Mouse (Mus musculus) neural tube, embryonic 10.5 days (tissue): ENCODE results near the gene Atp6ap1l.
"Not testable (repeated sequence)": the region's sequence is repeated elsewhere in the genome, so short reads cannot be mapped to it uniquely, and the experiment has no call there.

Experiments
- DNase-seq: peaks from one replicate; pipeline ENCODE4 v3.0.0-alpha.2; 2017; ENCODE audit warnings: low spot score; ENCODE audit errors: extremely low spot score

The Atp6ap1l gene

DNA sequence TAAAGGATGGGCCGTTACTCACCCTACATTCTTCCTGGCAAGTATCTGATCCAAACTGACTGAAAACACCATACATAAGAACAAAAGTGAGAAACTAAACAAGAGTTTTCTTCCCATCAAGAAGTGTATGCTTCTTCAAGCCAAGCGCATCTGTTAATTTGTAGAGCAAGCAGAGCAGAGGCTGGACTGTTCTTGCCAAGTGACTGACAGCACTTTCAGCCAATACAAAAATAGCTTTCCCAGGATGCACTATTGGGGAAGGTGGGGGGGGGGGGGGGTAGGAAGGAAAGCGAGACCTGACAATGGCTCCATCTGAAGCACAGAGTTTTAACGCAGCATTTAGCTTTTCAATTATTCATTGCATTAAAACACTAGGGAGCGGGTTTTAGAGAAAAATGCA, at the start of gene Atp6ap1l:
Atp6ap1l (minus strand) TSS at position 180 of the 400 bp plus-strand sequence.
- no peak for DNase-seq

DNA sequence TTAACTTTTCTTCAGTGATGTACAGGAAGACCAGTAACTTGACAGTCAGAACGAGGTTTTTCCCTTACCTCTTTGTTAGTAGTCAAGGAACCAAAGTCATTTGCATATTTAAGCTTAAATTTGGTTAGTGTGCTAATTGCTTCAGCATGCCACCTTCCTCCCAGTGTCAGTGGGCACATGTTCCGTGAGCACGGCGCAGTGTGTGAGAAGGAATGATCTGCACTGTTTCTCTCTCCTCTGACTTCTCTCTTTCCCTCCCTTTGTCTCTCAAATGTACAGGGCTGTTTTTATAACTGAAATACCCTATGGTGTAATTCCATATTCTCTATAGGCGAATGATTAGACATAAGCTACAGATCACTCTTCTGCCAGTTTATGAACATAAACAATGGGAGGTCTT, 34.4 kb upstream of the Atp6ap1l start:
- no peak for DNase-seq

DNA sequence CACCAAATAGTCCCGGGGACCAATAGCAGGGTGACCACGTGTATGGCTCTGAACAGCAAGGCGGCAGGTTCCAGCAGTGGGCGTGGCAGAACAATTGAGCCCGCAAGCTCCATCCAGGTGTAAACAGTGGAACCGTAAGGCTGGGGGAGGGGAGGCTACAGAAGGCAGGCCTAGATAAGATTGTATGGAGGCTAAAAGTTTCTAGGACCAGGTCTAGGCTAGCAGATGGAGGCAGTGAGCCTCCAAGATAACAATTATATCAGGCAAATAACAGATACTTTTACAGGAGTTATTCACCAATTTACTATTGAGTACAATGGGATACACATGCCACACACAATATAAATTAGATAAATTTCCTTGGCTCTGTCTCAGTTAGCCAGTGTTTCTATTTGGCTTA, 34.0 kb upstream of the Atp6ap1l start:
- no peak for DNase-seq

DNA sequence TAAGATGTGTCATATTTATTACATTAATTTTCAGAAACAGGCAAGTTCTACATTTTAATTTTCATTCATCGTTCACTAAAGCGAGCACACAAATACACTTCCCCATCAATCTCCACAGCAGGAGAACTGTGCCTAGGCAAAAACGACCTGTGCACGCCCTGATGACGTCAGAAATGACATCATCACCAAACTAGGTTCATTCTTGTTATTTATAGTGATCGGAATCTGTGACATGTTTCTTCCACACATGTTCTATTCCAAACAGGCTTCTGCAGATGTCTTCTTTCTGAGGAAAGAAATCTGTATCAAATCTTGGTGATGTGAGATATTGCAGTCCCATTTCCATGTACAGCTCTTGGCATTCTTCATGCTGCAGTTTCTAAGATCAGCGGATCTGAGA, 30.7 kb upstream of the Atp6ap1l start:
- DNase-seq: no peak

DNA sequence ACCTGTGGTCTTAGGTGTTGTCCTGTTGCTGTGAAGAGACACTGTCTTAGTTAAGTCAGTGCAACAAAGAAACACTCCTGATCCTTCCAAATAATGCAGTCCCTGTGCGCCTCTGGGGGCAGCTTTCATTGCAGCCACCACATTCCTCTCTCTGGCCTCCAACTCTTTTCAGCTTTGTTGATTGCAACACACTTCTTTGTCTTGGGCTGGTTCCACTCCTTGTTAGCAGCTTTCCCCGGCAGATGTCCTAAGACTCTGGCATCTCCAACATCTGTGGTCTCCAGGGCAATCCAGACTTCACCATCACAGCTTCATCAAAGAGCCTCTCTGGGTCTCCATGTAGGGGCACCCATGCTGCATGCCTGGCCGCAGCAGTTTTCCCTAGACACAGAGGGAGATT, 28.1 kb upstream of the Atp6ap1l start:
- no peak for DNase-seq

DNA sequence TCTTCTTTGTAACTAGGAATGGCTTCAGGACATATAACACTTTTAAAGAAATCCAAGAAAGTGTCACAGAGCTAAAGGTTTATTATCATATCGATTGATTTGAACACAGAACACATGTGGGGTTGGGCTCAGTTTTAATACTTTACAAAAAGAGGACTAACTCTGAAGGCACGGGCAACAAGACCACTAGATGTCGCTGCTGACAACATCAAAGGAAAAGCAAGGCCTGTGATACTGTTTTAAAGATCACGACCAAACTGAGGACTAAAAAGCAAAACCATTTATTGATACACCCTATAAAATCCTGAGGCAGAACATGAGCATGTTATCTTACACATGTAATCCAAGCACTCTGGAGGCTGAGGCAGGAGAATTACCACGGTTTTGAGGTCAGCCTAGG, 24.7 kb upstream of the Atp6ap1l start:
- DNase-seq: peak; percentile 56

DNA sequence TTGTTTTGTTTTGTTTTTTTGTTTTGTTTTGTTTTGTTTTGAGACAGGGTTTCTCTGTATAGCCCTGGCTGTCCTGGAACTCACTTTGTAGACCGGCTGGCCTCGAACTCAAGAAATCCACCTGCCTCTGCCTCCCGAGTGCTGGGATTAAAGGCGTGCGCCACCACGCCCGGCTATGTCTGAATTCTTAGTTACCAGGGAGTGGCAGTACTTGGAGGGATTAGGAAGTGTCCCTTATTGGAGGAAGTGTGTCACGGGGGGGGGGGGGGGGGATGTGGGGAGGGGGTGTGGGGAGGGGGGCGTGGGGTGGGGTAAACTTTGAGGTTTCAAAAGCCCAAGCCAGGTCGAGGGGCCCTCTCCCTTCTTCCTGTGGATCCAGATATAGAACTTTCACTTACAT, 23.1 kb upstream of the Atp6ap1l start:
- DNase-seq: not testable (repeated sequence)

DNA sequence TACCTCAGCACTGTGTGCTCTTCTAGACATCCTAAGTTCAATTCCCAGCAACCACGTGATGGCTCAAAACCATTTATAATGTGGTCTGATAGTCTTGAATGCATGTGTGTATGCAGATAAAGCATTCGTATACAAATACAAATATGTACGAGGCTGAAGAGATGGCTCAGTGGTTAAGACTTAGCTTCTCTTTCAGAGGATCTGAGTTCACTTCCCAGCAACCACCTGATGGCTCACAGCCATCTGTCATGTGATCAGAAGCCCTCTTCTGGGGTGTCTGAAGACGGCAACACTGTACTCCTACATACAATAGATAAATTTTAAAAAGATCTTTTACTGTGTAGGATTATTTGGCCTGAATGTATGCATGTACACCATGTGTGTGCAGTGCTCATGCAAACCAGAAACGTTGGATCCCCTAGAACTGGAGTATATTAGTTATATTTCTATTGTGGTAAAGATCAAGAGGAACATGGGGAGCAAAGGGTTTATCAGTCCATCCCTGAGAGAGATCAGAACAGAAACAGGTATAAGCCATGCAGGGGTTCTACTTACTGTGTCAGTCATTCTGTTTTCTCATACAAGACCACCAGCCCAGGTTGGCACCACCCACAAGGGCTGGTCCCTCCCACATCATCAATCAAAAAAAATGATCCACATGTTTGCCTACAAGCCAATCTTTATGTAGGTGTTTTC, 21.9 kb upstream of the Atp6ap1l start:
- no peak for DNase-seq

DNA sequence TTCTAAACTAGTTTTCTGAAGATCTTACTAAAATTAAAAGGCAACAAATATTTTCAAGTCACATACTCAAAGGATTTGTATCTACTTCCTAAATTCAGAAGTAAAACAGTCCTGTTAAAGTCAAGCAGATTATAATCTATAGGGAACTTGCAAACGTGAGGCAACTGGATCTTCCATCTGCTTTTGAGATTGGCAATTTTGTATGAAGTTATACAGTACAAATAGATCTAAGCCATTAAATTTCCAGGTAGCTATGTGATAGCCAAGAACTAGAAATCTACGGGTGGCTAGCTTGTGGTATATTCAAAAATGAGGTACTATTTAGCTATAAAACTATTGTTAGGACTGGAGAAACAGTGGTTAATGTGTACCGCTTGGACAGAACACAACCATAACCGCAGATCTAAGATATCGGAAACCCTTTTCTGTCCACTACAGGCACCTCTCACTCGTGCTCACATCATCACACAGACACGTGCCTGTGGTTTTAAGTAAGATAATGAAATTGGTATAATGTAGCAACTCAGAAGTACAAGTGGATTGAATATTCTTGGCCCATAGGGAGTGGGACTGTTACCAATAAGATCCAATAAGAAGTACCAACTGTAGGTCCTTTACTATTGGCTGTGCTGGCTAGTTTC, 21.1 kb upstream of the Atp6ap1l start:
- DNase-seq: no peak

DNA sequence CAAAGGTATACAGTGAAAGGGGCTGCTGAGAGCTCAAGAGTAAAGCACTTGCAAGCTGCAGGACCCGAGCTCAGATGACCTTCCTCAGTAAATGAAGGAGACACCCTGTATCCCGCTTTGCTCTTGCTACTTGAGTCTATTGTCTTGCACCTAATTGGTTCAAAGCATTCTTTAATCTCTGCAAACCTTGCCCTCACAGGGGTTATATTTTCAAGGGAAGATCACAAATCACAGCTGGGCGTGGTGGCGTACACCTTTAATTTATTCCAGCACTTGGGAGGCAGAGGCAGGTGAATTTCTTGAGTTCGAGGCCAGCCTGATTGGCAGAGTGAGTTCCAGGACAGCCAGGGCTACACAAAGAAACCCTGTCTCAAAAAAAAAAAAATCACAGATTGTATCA, 20.0 kb upstream of the Atp6ap1l start:
- DNase-seq: no peak

DNA sequence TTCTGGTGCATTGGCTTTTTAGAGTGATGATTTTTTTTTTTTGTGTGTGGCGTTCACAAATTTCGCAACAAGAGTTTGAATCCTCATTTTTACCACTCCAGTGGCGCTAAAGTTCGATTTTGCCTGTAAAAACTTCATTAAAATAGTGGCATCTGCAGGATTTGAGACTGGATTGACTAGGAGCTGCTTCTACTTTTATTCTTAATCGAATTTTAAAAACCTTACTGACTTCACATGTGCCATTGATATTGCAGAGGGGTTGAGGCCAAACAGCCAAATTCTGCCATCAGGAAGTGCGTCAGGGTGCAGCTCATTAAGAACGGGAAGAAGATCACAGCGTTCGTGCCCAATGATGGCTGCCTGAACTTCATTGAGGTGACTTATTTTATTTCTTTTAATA, 18.9 kb upstream of the Atp6ap1l start:
- no peak for DNase-seq

DNA sequence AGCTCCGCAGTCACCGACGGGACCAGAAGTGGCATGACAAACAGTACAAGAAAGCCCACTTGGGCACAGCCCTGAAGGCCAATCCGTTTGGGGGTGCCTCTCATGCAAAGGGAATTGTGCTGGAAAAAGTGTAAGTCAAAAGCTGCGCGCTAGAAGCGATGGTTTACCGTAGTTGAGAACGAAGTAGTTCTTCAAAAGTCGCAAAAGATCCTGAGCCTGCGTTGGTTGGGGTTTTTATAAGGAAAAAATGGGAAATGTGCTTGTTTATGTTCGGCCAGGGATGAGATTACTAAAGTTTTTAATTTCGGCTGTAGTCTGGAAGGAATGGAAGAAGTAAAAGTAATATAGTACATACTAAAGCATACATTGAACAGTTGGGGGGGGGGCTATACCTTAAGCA, 18.5 kb upstream of the Atp6ap1l start:
- DNase-seq: not testable (repeated sequence)

DNA sequence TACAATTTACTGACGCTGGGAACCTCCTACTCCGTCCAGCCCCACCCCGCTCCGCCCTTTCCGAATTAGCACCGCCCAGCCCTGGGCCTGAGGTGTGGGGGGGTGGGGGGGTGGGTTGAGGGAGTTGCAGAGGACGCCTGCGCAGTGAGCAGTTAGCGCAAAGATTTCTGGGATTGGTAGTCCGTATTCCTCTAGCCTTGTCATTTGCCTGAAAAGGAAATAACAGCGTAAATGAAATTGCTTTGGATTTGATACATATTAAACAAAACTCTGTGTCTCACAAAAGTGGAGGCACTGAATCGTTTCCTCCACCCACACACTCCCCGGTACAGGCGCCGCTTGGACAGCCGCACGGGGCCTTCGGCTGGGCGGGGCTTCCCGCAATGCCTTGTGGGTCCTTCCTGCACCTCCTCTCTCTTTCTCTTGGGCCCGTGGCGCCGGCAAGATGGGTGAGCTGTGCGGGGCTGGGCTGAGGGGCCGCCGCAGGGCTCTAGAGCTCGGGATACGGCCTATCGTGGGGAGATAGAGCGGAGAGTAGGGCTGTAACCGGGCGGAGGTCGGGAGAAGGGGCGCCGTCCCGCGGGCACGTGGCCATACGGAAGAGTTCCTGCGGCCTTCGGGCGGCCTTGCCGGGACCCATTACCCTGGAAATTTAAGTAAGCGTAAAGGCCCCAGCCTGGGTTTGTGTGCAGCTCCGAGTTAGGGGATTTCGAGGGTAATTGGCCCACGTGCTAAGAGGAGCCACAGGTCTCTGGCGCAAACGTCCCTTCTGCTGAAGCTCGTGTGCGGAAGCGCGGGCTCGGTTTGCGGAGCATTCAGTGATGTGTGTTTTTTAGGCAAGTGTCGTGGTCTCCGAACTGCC, 17.8 kb upstream of the Atp6ap1l start, which contains the start of gene Rps23:
Rps23 (plus strand) TSS at position 208 of the 862 bp plus-strand sequence.
- DNase-seq: peak; percentile 95

DNA sequence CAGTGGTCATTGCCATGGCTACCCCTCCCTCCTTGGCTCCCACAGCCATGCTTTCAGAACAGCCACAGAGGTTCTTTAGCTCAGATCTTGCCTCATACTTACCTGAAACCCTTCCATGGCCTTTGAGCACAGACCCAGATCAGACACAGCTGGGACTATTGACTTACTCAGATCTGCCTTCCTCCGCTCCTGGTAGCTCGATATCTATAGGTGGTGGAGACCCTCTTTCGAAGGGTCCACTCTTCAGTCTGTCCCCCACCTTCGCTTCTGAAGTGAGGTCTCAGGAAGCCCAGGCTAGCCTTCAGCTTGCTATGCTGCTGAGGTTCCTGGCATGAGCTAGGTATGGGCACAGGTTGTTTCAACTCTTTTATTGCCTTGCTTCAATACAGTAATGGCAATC, 9.6 kb upstream of the Atp6ap1l start:
- no peak for DNase-seq

DNA sequence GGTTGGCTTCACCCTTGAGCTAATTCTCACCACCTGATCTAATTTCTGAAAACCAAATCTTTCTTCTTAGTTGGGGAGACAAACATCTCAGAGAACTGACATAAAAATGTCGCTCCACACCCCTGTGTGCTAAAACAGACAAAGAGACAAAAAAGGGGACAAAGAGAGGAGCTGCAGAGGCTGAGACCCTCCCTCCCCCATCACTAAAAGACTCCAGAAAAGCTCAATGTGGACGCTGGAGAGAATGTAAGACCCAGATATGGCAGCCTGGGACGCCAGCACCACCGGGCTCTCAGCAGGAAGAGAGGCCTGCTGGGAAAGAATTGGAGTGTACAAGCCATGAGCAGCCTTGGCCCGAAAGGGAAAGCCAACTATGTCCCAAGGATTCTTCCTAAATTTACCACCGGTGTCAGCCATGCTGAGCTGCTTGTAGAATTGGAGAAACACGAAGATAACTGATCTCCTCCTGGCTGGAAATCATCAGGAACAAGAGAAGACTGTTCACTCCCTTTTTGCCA, 8.6 kb upstream of the Atp6ap1l start:
- DNase-seq: no peak

DNA sequence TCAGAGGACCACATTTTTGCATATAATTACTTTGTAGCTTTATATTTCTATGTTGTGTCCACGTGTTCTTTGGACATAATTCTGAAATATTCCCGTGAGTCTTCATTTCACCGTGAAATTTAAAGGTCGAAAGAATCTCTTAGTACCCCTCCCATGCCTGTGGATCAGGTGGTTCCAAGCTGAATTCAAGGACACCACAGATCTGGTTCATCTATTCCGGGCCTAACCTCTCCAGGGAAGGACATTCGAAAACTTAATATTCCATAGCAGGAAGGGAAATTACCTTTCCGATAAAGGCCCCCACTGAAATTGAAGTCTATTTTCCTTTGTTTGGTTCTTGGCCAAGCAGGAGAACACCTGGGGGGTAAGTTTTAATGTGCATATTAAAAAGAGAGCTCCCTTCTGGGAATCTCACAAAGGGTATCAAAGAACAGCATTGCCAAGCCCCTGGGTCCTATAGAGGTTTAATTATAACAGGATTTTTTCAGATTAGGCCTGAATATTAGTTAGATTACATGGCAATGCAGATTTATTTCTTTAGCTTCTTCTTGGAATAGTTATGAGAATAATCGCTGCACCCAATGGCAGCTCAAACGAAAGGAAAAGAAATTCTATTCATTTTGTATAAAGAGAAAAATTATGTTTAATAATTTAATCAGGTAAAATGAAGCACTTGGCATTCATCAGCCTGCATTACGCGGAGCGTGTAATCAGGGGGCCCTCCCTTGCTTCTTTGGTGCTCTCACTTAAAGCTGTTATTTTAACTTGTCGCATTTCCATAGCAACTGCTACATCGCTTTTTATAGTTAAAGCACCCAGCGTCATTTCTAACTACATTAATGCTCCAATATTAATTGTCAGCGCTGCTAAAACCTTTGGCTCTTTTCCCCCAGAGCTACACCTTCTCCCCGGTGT, 7.9 kb upstream of the Atp6ap1l start:
- no peak for DNase-seq

DNA sequence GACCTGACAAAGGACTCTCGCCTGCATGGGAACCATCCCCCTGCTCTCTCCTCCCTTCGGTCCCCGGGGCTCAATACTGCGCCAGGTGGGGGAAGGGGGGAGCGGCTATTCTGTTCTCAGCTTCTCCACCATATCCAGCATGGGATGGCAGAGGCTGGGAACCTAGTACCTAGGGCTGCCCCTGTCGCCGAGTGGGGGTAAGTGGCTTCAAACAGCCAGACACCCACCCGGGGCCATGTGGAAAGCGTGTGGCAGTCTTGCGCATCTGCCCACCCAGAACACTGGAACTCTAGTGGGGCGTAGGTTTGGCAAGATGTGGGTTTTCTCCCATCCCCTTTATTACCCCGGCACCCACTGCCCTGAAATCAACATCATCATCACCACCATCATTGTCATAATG, 2.2 kb upstream of the Atp6ap1l start:
- no peak for DNase-seq

DNA sequence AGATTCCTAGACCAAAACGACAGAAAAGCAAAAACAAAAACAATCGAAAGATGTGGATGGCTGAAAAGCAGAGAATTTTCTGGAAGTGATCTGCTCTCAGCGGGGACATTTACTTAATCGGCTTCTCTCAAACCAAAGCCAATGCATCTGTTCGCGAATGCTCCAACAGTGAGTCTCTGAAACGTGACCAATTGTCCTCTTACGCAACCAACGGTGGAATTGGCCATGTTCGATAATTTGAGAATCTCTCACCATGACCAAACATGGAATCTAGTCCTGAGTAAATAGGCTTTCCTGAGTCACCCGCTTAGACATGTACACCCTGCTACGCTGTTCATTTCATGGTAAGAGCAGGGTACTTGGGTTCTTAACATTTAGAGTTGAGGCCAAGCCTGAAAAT, 8.3 kb downstream of the Atp6ap1l start:
- no peak for DNase-seq

DNA sequence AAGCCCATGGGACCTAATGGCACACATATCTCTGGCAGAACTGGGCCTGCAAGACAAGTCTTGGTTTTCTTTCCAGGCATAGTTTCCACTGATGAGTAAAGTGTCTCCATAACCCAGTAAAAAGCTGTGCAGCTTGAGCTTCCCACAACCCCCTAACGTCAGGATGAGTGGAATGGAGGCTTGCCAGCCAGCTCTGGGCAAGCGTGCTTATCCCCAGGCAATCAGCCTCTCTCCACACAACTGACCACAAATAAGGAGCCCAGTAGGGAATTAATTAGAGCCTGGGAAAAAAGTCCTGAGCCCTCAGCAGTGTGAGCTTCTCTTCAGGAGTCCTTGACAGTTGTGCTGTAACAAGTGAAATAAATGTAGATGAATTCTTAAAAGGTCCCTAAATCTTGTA, 9.1 kb downstream of the Atp6ap1l start:
- no peak for DNase-seq

DNA sequence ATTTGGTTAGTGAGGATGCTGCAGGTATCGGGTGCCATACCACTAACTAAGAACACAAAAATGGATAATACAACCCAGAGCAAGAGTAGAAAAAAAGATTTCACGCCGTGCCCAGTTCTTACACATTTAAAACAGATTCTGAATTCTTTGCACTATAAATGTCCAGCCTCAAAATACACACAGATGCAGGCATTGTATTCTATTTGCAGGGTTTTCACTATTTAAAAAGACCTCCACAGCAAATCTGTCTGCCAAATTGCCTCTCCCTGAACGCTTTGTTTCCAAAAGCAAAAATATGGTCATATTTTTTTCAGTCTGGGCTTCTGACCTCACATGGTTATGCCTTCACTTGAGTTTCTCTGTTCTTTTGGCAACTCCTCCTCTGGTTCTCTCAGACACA, 10.3 kb downstream of the Atp6ap1l start:
- no peak for DNase-seq

DNA sequence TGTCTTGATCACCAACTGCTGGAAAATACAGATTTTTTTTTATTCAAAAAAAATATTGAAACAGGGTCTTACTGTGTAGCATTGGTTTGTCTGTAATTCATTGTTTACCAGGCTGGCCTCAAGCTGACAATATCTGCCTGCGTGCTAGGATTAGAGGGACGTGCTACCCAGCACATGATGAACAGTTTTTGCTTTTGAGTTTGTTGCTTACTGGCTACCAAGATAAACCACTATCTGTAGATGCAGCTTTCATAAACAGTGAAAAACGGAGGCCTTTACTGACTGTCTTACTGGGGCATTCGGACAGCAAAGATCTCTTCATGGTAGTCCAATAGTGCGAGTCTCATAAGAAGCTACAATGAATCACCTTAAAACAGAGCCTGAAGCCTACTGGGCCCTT, 15.0 kb downstream of the Atp6ap1l start:
- no peak for DNase-seq
